Mouse (Mus musculus): Measurements from ENCODE around the gene Myh13. TPM values are rescaled to one million over a fixed set of nuclear protein-coding genes. Genes with fewer than 3 reads are reported as not detected.

The Myh13 gene
- total RNA-seq (2021), result under 1 TPM; 0.07 to 0.12 TPM

DNA sequence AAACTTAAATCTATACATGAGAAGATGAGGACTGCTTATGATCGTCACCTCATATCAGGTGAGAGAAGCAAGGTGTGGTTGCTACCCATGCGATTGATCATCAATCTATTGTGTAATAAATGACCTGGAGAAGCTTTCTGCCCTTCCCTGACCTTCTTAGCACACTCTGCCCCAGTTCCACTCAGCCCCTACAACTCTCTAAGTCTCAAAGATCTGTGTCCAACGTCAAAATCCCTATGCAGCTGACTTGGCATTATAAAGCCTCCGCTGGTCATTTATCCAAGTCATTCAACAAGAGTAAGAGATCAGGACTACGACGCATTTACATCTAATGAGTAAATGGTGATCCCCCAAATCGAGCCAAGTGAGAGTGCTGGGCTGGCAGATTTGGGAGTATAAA, at the start of gene Myh13:
Gene Myh13 (plus strand): TSS at position 301 of the 400 bp plus-strand sequence.
- no peak for DNase-seq (ENCODE audit: extremely low spot score in 1 of 2, low spot score in 1 of 2)

GRCm38 (mm10) chr11:67276601-67277174, 44.8 kb upstream of the Myh13 start, which contains the start of gene Myh8:
Myh8 (plus strand) TSS chr11:67277124.
- DNase-seq (ENCODE audit: extremely low spot score in 1 of 2, low spot score in 1 of 2), result no peak

DNA sequence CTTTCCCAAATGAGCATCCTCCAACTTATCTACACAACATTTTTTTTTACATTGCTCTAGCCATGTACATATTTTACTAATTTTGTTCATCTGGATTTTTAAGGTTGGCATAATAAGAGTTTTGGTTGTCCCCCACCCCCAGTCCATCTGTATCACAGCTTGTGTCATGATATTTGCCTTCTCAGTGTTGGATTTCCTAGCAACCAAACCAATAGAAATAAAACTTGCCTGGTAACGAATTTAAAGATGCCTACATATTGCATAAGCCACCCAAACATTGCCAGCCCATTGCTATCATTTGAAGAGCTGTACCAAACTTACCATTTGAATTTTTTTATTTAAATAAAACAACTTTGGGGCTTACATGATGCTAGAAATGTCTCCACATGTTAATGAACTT, 28.0 kb upstream of the Myh13 start:
- DNase-seq (ENCODE audit: extremely low spot score in 1 of 2, low spot score in 1 of 2), result no peak

DNA sequence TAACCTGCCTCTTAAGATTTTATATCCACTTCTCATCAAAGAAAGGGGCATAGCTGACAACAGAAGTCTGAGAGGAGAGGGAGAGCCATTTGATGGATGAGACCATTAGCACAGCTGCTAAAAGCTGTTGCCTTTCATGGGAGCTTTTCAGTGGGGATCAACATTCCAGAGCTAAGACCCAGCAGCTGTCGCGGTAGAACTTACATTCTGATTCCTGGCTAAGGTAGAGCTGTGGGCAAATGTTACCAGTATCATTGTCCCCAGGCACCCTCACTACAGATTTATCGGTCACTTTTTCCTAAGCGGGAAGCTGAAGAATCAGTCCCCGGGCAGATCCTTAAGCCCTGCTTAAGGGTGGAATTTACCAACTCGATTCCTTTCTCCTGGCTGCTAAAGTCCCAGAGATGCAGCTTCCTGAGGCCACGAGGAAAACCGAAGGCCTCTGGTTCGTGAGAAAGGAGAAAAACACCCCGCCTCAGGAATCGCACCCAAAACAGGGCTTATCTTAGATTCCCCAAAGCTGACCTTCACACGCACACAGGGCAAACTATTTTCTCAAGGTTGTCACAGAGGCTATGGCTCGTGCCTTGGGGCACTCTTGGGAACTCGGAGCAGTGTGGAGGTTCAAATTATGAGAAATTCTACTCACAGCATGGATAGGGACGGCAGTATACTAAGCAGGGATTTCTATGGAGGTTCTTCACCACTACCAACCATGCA, 7.6 kb upstream of the Myh13 start:
- no peak for DNase-seq (ENCODE audit: extremely low spot score in 1 of 2, low spot score in 1 of 2)

DNA sequence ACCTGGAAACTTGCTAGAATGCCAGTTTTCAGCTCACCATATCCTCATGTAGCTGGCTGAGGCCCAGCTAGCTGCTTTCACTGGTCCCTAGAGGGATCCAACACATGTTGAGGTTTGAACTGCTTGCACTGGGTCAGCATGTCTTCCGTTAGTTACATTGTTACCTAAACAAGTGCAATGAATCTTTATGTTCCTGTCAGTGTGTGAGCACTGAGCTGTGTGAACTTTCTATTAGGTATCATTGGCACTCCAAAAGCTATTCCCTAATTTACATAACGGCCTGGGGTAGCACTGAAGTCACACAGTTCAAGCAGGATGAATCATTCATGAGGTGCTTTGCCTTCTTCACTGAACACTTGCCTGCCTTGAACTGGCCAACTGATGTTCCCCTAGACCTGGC, 5.1 kb downstream of the Myh13 start:
- DNase-seq (ENCODE audit: extremely low spot score in 1 of 2, low spot score in 1 of 2), result no peak

- no peak for DNase-seq (ENCODE audit: extremely low spot score in 1 of 2, low spot score in 1 of 2)
These were observed 23.1 kb downstream of the Myh13 start for GRCm38 (mm10) chr11:67344556-67344955.

- DNase-seq (ENCODE audit: extremely low spot score in 1 of 2, low spot score in 1 of 2), result no peak
These were observed 23.9 kb downstream of the Myh13 start for GRCm38 (mm10) chr11:67345186-67345855.

DNA sequence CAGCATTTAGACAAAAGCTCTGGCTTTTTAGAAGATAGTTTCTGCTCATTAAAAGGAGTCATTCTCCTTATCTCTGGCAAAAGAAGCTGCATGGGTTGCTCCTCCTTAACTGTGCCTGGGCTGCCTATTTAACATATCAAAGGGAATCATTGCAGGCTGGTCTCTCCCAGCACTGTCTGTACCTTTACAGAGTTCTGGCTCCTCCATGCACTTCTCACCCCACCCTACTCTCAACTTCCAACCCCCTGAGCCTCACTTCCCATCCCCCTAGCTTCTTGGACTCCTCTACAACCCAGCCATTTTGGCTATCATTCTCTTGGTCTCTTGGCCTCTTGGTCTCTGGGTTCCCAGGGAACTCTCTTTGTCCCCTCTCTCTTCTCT, 24.4 kb downstream of the Myh13 start:
- DNase-seq (ENCODE audit: extremely low spot score in 1 of 2, low spot score in 1 of 2), result no peak

DNA sequence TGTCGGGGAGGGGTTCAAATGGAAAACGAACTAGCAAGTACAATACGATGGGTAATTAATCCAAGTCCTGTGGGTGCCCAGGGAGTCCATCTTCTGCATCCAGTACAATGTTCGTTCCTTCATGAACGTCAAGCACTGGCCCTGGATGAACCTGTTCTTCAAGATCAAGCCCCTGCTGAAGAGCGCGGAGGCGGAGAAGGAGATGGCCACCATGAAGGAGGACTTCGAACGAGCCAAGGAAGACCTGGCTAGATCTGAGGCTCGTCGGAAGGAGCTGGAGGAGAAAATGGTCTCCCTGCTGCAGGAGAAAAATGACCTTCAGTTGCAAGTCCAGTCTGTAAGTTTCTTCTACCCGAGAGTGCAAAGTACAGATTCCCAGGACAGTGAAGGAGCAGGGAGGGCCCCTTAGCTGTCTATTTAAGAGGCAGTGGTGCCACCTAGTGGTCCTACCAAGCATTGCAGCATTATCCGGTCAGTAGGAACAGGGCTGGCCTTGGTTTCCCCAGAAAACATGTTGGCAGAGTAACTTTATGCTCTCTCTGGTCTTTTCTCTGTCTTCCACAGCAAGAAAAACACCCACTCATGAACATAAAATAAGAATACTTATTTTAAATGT, 28.8 kb downstream of the Myh13 start:
- peak; percentile 67 to 94 for DNase-seq (ENCODE audit: extremely low spot score in 1 of 2, low spot score in 1 of 2)

DNA sequence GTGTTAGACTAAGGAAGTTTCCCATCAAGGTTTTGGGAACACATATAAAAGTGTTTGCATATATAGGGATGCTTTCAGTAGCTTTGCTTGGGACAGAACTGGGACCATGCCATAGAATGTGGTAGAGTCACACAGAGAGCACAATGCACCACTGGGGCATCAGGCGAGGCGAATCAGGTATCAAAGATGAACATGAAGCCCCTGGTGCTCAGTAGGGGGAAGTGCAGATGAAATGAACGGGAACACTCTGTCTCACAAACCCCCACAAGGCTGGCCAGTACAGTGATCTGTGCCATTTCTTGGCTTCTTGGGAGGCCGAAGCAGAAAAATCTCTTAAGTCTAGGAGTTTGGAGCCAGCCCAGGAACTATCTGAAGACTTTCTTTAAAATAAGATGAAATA, 31.6 kb downstream of the Myh13 start:
- DNase-seq (ENCODE audit: extremely low spot score in 1 of 2, low spot score in 1 of 2), result no peak

GRCm38 (mm10) chr11:67358031-67358430, 36.6 kb downstream of the Myh13 start:
- DNase-seq (ENCODE audit: extremely low spot score in 1 of 2, low spot score in 1 of 2), result no peak

DNA sequence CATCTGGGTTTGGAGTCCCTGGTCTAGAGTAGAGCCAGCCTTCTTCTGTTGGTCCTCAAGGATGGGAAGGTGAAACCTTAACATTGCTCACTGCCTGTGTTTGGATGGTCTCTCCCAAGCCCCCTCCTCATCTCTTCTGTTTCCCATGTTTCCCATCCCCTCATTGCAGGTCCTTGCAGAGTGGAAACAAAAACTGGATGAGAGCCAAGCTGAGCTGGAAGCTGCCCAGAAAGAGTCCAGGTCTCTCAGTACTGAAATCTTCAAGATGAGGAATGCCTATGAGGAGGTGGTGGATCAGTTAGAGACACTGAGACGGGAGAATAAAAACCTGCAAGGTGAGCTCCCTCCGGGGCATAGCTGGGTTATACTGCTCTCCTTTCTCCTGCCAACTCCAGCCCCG, 40.8 kb downstream of the Myh13 start:
- no peak for DNase-seq (ENCODE audit: extremely low spot score in 1 of 2, low spot score in 1 of 2)

- no peak for DNase-seq (ENCODE audit: extremely low spot score in 1 of 2, low spot score in 1 of 2)
These were observed 43.1 kb downstream of the Myh13 start for GRCm38 (mm10) chr11:67364551-67364950.

DNA sequence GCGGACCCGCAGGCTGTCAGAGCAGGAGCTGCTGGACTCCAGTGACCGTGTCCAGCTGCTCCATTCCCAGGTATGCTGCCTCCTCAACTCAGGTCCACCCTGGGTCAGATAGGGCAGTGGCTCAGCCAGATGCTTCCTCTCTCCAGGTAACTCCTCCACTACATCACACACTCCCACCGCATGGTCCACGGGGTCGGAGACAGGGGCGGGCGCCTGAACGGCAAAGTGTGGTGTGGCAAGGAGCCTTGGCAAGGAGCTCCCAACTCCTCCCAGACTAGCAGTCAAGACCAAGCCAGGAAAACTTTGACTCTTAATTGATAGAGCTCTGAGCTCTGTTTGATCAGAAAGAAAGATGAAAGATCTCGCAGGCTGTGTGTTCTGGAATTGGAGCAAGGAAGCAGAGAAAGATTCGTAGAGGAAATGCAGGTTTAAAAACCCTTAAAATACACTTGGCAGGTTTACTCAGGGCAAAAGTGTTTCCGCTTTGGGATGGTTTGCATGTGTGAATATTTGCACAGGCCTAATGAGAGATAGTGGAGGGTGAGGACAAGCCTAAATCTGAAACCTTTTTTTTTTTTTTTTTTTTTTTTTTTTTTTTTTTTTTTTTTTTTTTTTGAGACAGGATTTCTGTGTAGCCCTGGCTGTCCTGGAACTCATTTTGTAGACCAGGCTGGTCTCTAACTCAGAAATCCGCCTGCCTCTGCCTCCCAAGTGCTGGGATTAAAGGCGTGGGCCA, 43.7 kb downstream of the Myh13 start:
- DNase-seq (ENCODE audit: extremely low spot score in 1 of 2, low spot score in 1 of 2), result no peak

DNA sequence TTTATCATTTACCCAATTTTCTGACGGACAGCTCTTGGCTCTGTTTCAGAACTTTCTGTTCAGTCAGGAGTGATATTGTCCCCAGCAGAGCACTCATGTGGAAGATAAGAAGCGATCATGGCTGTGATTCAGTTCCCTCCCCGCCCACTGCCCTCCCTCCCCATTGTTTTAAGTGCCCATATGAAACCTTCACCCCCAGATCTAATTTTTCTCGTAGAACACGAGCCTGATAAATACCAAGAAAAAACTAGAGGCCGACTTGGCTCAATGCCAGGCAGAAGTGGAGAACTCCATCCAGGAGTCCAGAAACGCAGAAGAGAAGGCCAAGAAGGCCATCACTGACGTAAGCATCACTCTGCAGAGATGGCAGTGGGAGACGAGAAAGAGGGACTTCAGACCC, 45.5 kb downstream of the Myh13 start:
- DNase-seq (ENCODE audit: extremely low spot score in 1 of 2, low spot score in 1 of 2), result no peak

- DNase-seq (ENCODE audit: extremely low spot score in 1 of 2, low spot score in 1 of 2), result no peak
These were observed 51.9 kb downstream of the Myh13 start for GRCm38 (mm10) chr11:67373333-67373732.

- DNase-seq (ENCODE audit: extremely low spot score in 1 of 2, low spot score in 1 of 2), result peak in 1 of 2 experiments; percentile 20
These were observed 54.9 kb downstream of the Myh13 start for GRCm38 (mm10) chr11:67376308-67376707.

DNA sequence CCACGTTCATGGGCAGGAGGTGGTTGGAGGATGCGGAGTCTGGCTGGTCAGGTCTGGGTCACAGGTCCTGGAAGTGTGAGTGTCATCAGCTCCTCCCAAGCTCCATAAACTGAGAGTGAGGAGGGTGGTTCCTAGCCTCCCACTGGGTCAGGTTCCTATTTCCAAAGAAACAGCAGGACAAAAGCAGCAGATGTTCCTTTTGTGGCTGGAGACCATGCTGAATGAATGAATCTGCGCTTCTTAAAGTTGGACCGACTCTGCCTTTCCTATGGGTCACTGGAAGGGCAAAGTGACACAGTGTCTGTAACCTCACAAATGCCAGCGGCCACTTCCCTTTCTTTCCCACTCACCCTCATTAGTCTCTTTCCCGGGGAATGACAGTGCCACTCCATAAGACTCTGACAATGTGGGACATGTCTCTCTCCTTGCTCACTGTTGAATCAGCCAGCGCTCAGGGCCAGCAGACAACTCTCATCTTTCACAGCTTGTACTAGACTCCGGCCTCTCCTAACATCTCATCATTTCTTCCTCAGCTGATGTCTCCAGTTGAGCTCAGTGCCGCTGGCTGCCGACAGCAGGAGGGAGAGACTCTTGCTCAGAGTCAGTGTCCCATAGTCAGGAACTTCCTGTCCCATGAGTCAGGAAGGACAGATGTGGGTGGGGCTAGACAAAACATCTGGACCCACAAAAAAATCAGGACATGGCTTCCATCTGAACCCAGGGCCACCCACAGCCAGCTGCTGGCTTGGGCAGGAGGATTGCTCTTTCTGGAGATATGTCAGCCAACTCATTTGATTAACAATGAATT, 58.4 kb downstream of the Myh13 start:
- no peak for DNase-seq (ENCODE audit: extremely low spot score in 1 of 2, low spot score in 1 of 2)

DNA sequence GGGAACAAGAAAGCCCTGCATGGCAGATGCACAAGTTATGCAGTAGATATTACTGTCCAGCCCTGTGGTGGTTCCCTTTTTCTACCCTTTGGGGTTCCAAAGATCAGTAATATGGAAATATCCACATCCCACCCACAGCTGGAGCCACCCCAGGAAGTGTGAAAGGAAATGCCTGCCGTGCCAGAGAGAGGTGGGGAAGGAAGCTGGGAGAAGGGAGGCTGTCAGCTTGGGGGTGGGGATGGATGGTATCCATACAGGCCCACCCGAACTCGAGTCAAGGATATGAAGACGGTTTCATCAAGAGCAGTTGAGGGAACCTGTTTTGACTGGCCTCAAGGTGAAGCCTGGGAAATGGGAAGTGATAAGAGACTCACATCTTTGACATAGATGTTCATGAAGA, 60.4 kb downstream of the Myh13 start:
- DNase-seq (ENCODE audit: extremely low spot score in 1 of 2, low spot score in 1 of 2), result no peak

DNA sequence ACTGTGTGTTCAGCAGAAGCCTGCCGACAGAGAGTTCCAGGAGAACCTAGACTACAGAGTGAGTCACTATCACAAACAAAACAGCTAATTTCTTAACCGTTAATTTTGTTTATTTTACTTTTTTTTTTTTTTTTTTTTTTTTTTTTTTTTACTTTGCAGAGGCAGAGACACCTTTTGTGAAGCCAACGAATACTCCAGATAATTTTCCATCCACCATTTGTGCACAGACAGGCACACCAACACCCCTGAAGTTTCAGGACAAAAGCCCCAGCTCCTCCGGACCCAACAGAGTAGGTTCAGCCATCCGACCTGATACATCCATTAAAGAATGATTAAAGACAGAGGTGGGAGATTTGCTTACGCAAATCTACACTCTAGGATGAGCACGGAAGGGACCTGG, 63.2 kb downstream of the Myh13 start:
- no peak for DNase-seq (ENCODE audit: extremely low spot score in 1 of 2, low spot score in 1 of 2)
